Mouse (Mus musculus) layer of hippocampus, postnatal 10 days (tissue): ENCODE data around the gene Mblac1. TPM values are rescaled to one million over a fixed set of nuclear protein-coding genes. Genes with fewer than 3 reads are reported as not detected.

Experiments
- DNase-seq, 2 experiments: peaks; one replicate each; pipeline ENCODE4 v3.0.0; 2021; ENCODE audit warnings: low spot score in 2 of 2
- long read RNA-seq: library from polyadenylated mRNA; stranded (forward); transcript quantifications from one replicate; pipeline ENCODE4 v2.0.0, GENCODE M21; 2023
- total RNA-seq, 2 experiments: library from RNA; stranded (reverse); gene quantifications; 2 replicates each; pipeline ENCODE4 v1.2.3; 2021

Mblac1 gene
- total RNA-seq, result 10 to 100 TPM; 11.4 to 14.2 TPM
- long read RNA-seq, transcript Mblac1-201 (1 exons, 1,308 nt), result major isoform, 13 of 13 reads
- long read RNA-seq, partial matches to known transcripts, result 0 of 13 reads
- long read RNA-seq, other reads (novel, unspliced or antisense), result 0 of 13 reads

- peak; percentile 82 to 88 for DNase-seq
Observed at GRCm38 (mm10) chr5:138193771-138194727, at the start of gene Mblac1. Gene Mblac1 (plus strand): TSS chr5:138194314.

GRCm38 (mm10) chr5:138154390-138154789 is 39.7 kb upstream of the Mblac1 start:
- DNase-seq, result no peak

GRCm38 (mm10) chr5:138155443-138155976 is 38.6 kb upstream of the Mblac1 start, which contains the start of gene Zfp113:
Gene Zfp113 (minus strand): TSS chr5:138155744.
- DNase-seq, result peak; percentile 82 to 89

- no peak for DNase-seq
Observed at GRCm38 (mm10) chr5:138160224-138160762, 33.8 kb upstream of the Mblac1 start.

- peak; percentile 95 to 96 for DNase-seq
Observed at GRCm38 (mm10) chr5:138160842-138161665, 33.1 kb upstream of the Mblac1 start, which contains the start of gene Cops6. Gene Cops6 (plus strand): TSS chr5:138161071.

- DNase-seq, result no peak
Observed at GRCm38 (mm10) chr5:138163046-138163445, 31.1 kb upstream of the Mblac1 start.

GRCm38 (mm10) chr5:138163610-138164009 is 30.5 kb upstream of the Mblac1 start:
- no peak for DNase-seq

- DNase-seq, result no peak
Observed at GRCm38 (mm10) chr5:138165594-138165993, 28.5 kb upstream of the Mblac1 start.

- peak; percentile 97 to 98 for DNase-seq
Observed at GRCm38 (mm10) chr5:138170936-138171561, 23.1 kb upstream of the Mblac1 start.

- DNase-seq, result peak; percentile 99
Observed at GRCm38 (mm10) chr5:138171695-138172491, 22.2 kb upstream of the Mblac1 start, which contains the start of the genes Ap4m1 and Mcm7. Gene Ap4m1 (plus strand): TSS chr5:138172002. Gene Mcm7 (minus strand): TSS chr5:138172422.

GRCm38 (mm10) chr5:138173217-138173616 is 20.9 kb upstream of the Mblac1 start:
- no peak for DNase-seq

GRCm38 (mm10) chr5:138186950-138187638 is 7.0 kb upstream of the Mblac1 start, which contains the start of the genes Taf6 and Cnpy4:
Gene Taf6 (minus strand): TSS chr5:138187451.
Gene Cnpy4 (plus strand): TSS chr5:138187485.
- DNase-seq, result peak; percentile 76 to 82

GRCm38 (mm10) chr5:138187661-138188306 is 6.3 kb upstream of the Mblac1 start:
- peak; percentile 58 to 70 for DNase-seq

- DNase-seq, result peak; percentile 40 to 60
Observed at GRCm38 (mm10) chr5:138194755-138195345, 736 bp downstream of the Mblac1 start.

- DNase-seq, result no peak
Observed at GRCm38 (mm10) chr5:138195463-138195862, 1.3 kb downstream of the Mblac1 start.

- no peak for DNase-seq
Observed at GRCm38 (mm10) chr5:138199576-138199975, 5.5 kb downstream of the Mblac1 start.

GRCm38 (mm10) chr5:138202086-138202485 is 8.0 kb downstream of the Mblac1 start:
- DNase-seq, result no peak

- DNase-seq, result no peak
Observed at GRCm38 (mm10) chr5:138207253-138207652, 13.1 kb downstream of the Mblac1 start.
